Mouse (Mus musculus): ENCODE measurements around the gene Fancd2os. TPM values are rescaled to one million over a fixed set of nuclear protein-coding genes. Genes with fewer than 3 reads are reported as not detected.

Gene Fancd2os
- total and polyA plus RNA-seq, 2 experiments from 2014 or later, result not detected

- ATAC-seq, result no peak
- no peak for TF ChIP-seq CTCF (IDR thresholded peaks at IDR 0.05; ENCODE audit: low read depth)
These were observed 36.0 kb downstream of the Fancd2os start for GRCm38 (mm10) chr6:113564557-113564956.

GRCm38 (mm10) chr6:113559736-113560135, 40.8 kb downstream of the Fancd2os start:
- Histone ChIP-seq H3K4me3 (ENCODE audit: low read length) (no peak overlapping the region), H3K4me1 (ENCODE audit: insufficient read depth, low read length) (no peaks in the 10 kb centered on the region), H3K9me3 (ENCODE audit: low read length) (no peaks in the 10 kb centered on the region), H3K27ac (no peak overlapping the region), H3K36me3 (ENCODE audit: insufficient read depth, low read length) (no peaks in the 10 kb centered on the region), H3K4me2 (ENCODE audit: low read depth, low read length) (no peak overlapping the region), H3K9ac (replicated peaks; ENCODE audit: low read length) (no peak overlapping the region), H3K27me3 (ENCODE audit: insufficient read depth, low read length) (no peaks in the 10 kb centered on the region)
- no peak for ATAC-seq
- peak; percentile 4 for DNase-seq (ENCODE audit: low spot score)
- 60% methylated on average over 6 of the region's 6 CpGs for WGBS
- no peak for TF ChIP-seq CTCF (IDR thresholded peaks at IDR 0.05; ENCODE audit: low read depth)

More at GRCm38 (mm10) chr6:113564557-113564956, 36.0 kb downstream of the Fancd2os start:
- no peak overlapping the region for H3K4me3 ChIP-seq (ENCODE audit: low read length)
- no peak for DNase-seq (ENCODE audit: low spot score)
- H3K27ac ChIP-seq, result no peak overlapping the region
- no peaks in the 10 kb centered on the region for H3K4me1 ChIP-seq (ENCODE audit: insufficient read depth, low read length)
- no peak overlapping the region for H3K4me2 ChIP-seq (ENCODE audit: low read depth, low read length)
- WGBS, result 95% methylated on average over 1 of the region's 1 CpGs
- no peak overlapping the region for H3K9ac ChIP-seq (replicated peaks; ENCODE audit: low read length)
- H3K36me3 ChIP-seq (ENCODE audit: insufficient read depth, low read length), result no peaks in the 10 kb centered on the region
- H3K27me3 ChIP-seq (ENCODE audit: insufficient read depth, low read length), result no peaks in the 10 kb centered on the region
- no peaks in the 10 kb centered on the region for H3K9me3 ChIP-seq (ENCODE audit: low read length)

Other genes with a start within 250 kb of the Fancd2os start
- 26.2 and 33.1 TPM in 2 replicates for gene Tada3, start 222.8 kb downstream of the Fancd2os start, total RNA-seq (2014; rRNA removed)
- 57.5 and 61.8 TPM in 2 replicates for gene Tada3, start 222.8 kb downstream of the Fancd2os start, polyA plus RNA-seq (2015; fragmentation: Nextera tagmentation; extraction: Ambion mirVana)
- gene Arpc4, start 222.6 kb downstream of the Fancd2os start, total RNA-seq (2014; rRNA removed), result 178 and 195 TPM in 2 replicates
- gene Arpc4, start 222.6 kb downstream of the Fancd2os start, polyA plus RNA-seq (2015; fragmentation: Nextera tagmentation; extraction: Ambion mirVana), result 475 and 479 TPM in 2 replicates
- gene Ttll3, start 211.5 kb downstream of the Fancd2os start, total RNA-seq (2014; rRNA removed), result 11.9 and 13.1 TPM in 2 replicates
- gene Ttll3, start 211.5 kb downstream of the Fancd2os start, polyA plus RNA-seq (2015; fragmentation: Nextera tagmentation; extraction: Ambion mirVana), result 10.3 and 11.6 TPM in 2 replicates
- 20.8 and 23.6 TPM in 2 replicates for gene Rpusd3, start 181.4 kb downstream of the Fancd2os start, total RNA-seq (2014; rRNA removed)
- gene Rpusd3, start 181.4 kb downstream of the Fancd2os start, polyA plus RNA-seq (2015; fragmentation: Nextera tagmentation; extraction: Ambion mirVana), result 24.2 and 27.3 TPM in 2 replicates
- gene Cidec, start 165.0 kb downstream of the Fancd2os start, total RNA-seq (2014; rRNA removed), result not detected in 2 replicates
- gene Cidec, start 165.0 kb downstream of the Fancd2os start, polyA plus RNA-seq (2015; fragmentation: Nextera tagmentation; extraction: Ambion mirVana), result not detected in 2 replicates
- 48.6 and 57.9 TPM in 2 replicates for gene Jagn1, start 158.1 kb downstream of the Fancd2os start, total RNA-seq (2014; rRNA removed)
- gene Jagn1, start 158.1 kb downstream of the Fancd2os start, polyA plus RNA-seq (2015; fragmentation: Nextera tagmentation; extraction: Ambion mirVana), result 80.2 and 82.3 TPM in 2 replicates
- gene Il17re, start 142.2 kb downstream of the Fancd2os start, total RNA-seq (2014; rRNA removed), result 0.10 TPM in 1 of 2 replicates, not detected in the other
- gene Il17re, start 142.2 kb downstream of the Fancd2os start, polyA plus RNA-seq (2015; fragmentation: Nextera tagmentation; extraction: Ambion mirVana), result 0.48 and 0.75 TPM in 2 replicates
- gene Il17rc, start 129.3 kb downstream of the Fancd2os start, total RNA-seq (2014; rRNA removed), result 7.3 and 9.0 TPM in 2 replicates
- 5.2 and 7.0 TPM in 2 replicates for gene Il17rc, start 129.3 kb downstream of the Fancd2os start, polyA plus RNA-seq (2015; fragmentation: Nextera tagmentation; extraction: Ambion mirVana)
- gene Creld1, start 117.4 kb downstream of the Fancd2os start, total RNA-seq (2014; rRNA removed), result 41.6 and 51.1 TPM in 2 replicates
- 60.2 and 65.0 TPM in 2 replicates for gene Creld1, start 117.4 kb downstream of the Fancd2os start, polyA plus RNA-seq (2015; fragmentation: Nextera tagmentation; extraction: Ambion mirVana)
- 40.4 and 41.7 TPM in 2 replicates for gene Prrt3, start 98.8 kb downstream of the Fancd2os start, total RNA-seq (2014; rRNA removed)
- gene Prrt3, start 98.8 kb downstream of the Fancd2os start, polyA plus RNA-seq (2015; fragmentation: Nextera tagmentation; extraction: Ambion mirVana), result 15.7 and 15.8 TPM in 2 replicates
- 81.0 and 86.8 TPM in 2 replicates for gene Emc3, start 69.1 kb downstream of the Fancd2os start, total RNA-seq (2014; rRNA removed)
- 120 and 124 TPM in 2 replicates for gene Emc3, start 69.1 kb downstream of the Fancd2os start, polyA plus RNA-seq (2015; fragmentation: Nextera tagmentation; extraction: Ambion mirVana)
- gene Fancd2, start 69.0 kb downstream of the Fancd2os start, total RNA-seq (2014; rRNA removed), result 3.8 and 4.5 TPM in 2 replicates
- 2.1 and 2.7 TPM in 2 replicates for gene Fancd2, start 69.0 kb downstream of the Fancd2os start, polyA plus RNA-seq (2015; fragmentation: Nextera tagmentation; extraction: Ambion mirVana)
- gene Brk1, start 4.1 kb upstream of the Fancd2os start, total RNA-seq (2014; rRNA removed), result 179 and 211 TPM in 2 replicates
- 295 TPM in 2 replicates for gene Brk1, start 4.1 kb upstream of the Fancd2os start, polyA plus RNA-seq (2015; fragmentation: Nextera tagmentation; extraction: Ambion mirVana)
- gene Vhl, start 23.2 kb upstream of the Fancd2os start, total RNA-seq (2014; rRNA removed), result 95.7 and 95.9 TPM in 2 replicates
- gene Vhl, start 23.2 kb upstream of the Fancd2os start, polyA plus RNA-seq (2015; fragmentation: Nextera tagmentation; extraction: Ambion mirVana), result 65.4 and 66.8 TPM in 2 replicates
- gene Irak2, start 37.8 kb upstream of the Fancd2os start, total RNA-seq (2014; rRNA removed), result 12.1 and 13.9 TPM in 2 replicates
- gene Irak2, start 37.8 kb upstream of the Fancd2os start, polyA plus RNA-seq (2015; fragmentation: Nextera tagmentation; extraction: Ambion mirVana), result 4.6 and 4.8 TPM in 2 replicates
- 52.2 and 55.5 TPM in 2 replicates for gene Tatdn2, start 96.3 kb upstream of the Fancd2os start, total RNA-seq (2014; rRNA removed)
- gene Tatdn2, start 96.3 kb upstream of the Fancd2os start, polyA plus RNA-seq (2015; fragmentation: Nextera tagmentation; extraction: Ambion mirVana), result 0.89 and 1.6 TPM in 2 replicates
- gene Ghrl, start 119.2 kb upstream of the Fancd2os start, total RNA-seq (2014; rRNA removed), result not detected in 2 replicates
- gene Ghrl, start 119.2 kb upstream of the Fancd2os start, polyA plus RNA-seq (2015; fragmentation: Nextera tagmentation; extraction: Ambion mirVana), result 0.28 and 0.51 TPM in 2 replicates
- gene Sec13, start 140.0 kb upstream of the Fancd2os start, total RNA-seq (2014; rRNA removed), result 129 and 141 TPM in 2 replicates
- 171 and 174 TPM in 2 replicates for gene Sec13, start 140.0 kb upstream of the Fancd2os start, polyA plus RNA-seq (2015; fragmentation: Nextera tagmentation; extraction: Ambion mirVana)

All from hindbrain, postnatal 0 days (tissue).